Mouse (Mus musculus): ENCODE results near the gene Slc4a2. TPM values are rescaled to one million over a fixed set of nuclear protein-coding genes. Genes with fewer than 3 reads are reported as not detected.
"Not testable (repeated sequence)": the region's sequence is repeated elsewhere in the genome, so short reads cannot be mapped to it uniquely, and the experiment has no call there.

The Slc4a2 gene
- polyA plus RNA-seq, 1 experiment from 2014 or later: 28.5 TPM

DNA sequence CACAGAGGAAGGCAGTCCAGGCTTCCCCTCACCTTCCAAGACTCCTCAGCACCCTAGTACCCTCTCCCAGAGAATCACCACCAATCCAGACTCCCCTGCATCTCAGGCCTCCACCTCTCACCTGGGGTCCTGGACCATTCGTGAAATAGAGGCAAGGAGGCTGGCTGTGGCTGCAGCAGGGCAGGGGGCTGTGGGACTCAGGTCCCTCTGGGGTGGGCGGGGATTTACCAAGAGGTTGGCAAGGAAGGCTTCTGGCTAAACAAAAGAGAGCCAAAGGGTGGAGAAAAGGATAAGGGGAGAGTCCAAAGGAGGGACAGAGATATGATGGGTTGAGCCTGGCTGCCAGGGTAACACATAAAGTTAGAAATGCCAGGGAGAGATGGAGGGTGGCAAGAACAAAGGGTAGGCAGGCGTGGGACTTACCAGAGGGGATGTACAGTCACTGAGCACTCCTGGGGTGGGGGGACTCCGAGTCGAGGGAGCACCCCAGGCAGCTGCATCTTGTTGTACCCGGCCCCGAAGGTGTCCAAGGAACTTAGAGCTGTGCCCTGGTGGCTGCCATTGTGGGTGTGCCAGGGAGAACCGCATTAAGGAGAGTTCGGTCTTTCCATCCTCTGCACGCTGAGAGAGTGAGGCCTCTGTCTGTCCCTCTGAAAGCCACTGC is 37.6 kb upstream of the Slc4a2 start:
- no peaks in the 10 kb centered on the region for H3K36me3 ChIP-seq
- H3K27me3 ChIP-seq: peaks cover 66% of the 10 kb centered on the region
- no peak overlapping the region for H3K4me2 ChIP-seq
- H3K9ac ChIP-seq: no peak overlapping the region
- peaks cover 41% of the 10 kb centered on the region for H3K4me1 ChIP-seq (replicated peaks)
- H3K27ac ChIP-seq: no peak overlapping the region
- H3K9me3 ChIP-seq: no peaks in the 10 kb centered on the region
- WGBS: 81% methylated on average over 10 of the region's 10 CpGs
- no peak for ATAC-seq (ENCODE audit: low FRiP score)
- no peak overlapping the region for H3K4me3 ChIP-seq

DNA sequence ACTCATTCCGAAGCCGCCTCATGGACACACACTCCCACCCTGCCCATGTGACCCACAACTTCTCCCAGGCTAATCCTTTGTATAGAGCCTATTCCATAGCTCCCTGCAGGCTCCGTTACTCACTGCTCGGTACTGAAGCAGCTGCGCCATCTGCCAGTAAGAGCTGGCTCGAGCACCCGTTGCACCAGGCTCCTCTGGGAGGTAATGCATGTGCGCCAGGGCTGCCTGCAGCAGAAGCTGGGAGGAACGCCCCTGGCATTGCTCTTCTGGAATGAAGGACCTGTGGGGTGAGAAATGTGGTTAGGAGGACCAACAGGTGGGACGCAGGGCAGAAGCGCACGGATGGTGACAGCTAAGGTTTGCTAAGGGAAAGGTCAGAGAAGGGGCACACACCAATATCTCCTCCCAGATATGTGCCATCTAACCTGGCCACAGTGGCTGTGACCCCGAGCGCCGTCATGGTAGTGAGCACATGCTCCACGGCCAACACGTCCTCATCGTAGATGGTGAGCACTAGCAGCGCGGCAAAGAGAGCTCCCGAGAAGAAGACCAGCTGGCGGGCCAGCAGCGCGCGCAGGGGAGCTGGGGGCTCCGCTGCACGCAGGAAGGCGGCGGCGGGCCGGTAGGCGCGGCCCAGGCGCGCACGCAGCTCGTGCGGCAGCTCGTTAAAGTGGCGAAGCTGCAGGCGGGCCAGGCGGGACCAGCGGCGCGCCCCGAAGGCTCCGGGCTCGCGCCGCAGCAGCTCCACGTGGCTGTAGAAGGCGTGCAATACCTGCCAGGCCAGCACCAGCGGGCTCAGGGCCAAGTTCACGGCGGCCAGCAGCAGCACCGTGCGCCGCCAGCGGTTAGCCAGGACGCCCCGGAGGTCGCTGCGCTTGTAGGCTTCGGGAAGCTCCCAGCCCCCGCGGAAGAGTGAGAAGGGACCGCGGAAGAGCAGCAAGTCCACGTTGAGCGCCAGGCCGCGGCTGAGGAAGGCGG is 36.1 kb upstream of the Slc4a2 start:
- peaks cover 71% of the 10 kb centered on the region for H3K27me3 ChIP-seq
- H3K9ac ChIP-seq: peak overlapping the region; percentile 76
- H3K36me3 ChIP-seq: no peaks in the 10 kb centered on the region
- H3K4me2 ChIP-seq: peak overlapping the region; percentile 95
- H3K9me3 ChIP-seq: no peaks in the 10 kb centered on the region
- WGBS: under 1% methylated on average over 73 of the region's 73 CpGs
- peak; percentile 33 for ATAC-seq (ENCODE audit: low FRiP score)
- H3K4me3 ChIP-seq: peak overlapping the region; percentile 50
- no peak overlapping the region for H3K27ac ChIP-seq
- H3K4me1 ChIP-seq (replicated peaks): peaks cover 38% of the 10 kb centered on the region

DNA sequence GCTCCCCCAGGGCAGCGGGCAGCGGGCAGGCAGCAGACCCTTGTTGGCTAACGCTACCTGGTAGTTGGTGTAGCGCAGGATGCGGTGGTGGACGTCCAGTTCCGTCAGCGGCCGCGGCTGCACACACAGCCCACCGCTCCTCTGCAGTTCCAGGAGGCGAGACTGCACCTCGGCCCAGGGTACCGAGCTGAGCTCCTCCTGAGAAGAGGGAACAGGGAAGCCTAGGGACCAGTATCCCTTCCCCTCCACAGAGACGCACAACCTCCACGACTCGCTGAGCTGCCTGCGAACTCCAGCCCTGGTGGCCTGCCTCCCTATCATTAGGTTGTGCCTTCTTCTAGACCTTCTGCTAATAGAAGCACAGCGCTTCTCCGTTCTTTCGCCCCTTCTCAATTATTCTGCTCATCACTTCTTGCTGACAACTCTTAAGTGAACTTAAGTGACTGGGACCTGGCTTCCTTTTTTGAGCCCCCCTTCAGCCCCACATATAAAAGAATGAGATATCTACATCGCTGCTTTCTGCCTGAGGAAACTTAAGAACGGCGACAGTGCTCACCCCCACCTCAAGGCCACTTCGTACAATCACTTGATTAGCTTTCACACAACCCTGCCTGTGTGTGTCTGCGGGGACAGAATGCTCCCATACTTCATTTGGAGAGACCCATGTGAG is 35.3 kb upstream of the Slc4a2 start:
- H3K4me3 ChIP-seq: peak overlapping the region; percentile 50
- H3K4me1 ChIP-seq (replicated peaks): peaks cover 30% of the 10 kb centered on the region
- H3K4me2 ChIP-seq: peak overlapping the region; percentile 95
- H3K27ac ChIP-seq: no peak overlapping the region
- H3K27me3 ChIP-seq: peaks cover 71% of the 10 kb centered on the region
- peak overlapping the region; percentile 76 for H3K9ac ChIP-seq
- H3K9me3 ChIP-seq: no peaks in the 10 kb centered on the region
- ATAC-seq (ENCODE audit: low FRiP score): no peak
- 25% methylated on average over 26 of the region's 26 CpGs for WGBS
- H3K36me3 ChIP-seq: no peaks in the 10 kb centered on the region

DNA sequence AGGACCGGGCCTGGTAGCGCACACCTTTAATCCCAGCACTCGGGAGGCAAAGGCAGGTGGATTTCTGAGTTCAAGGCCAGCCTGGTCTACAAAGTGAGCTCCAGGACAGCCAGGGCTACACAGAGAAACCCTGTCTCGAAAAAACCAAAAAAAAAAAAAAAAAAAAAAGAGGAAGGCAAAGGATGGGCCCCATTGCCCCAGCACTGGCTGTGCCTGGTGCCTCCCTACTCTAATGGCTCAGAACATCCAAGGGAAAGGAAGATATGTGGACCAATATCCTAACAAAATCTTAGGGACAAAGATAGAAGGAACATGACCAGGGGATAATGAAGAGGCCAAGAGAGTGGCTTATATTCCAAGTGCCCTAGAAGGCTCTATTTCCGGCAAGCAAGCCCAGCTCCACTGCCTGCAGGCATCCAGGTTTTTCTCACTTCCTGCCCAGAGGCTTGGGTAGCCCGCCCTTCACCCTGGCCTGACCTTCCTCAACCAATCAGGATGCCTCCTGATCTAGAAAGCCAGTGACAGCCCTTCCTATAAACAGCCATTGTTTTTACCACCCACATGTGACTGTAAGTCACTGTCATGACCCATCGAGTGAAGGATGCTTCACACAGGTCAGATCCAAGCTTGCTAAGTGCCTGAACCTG is 34.5 kb upstream of the Slc4a2 start:
- Histone ChIP-seq H3K4me1 (replicated peaks) (peaks cover 29% of the 10 kb centered on the region), H3K36me3 (no peaks in the 10 kb centered on the region), H3K27me3 (peaks cover 71% of the 10 kb centered on the region), H3K4me2 (no peak overlapping the region), H3K9me3 (no peaks in the 10 kb centered on the region), H3K27ac (no peak overlapping the region), H3K4me3 (no peak overlapping the region), H3K9ac (no peak overlapping the region)
- 50% methylated on average over 7 of the region's 7 CpGs for WGBS
- ATAC-seq (ENCODE audit: low FRiP score): no peak

DNA sequence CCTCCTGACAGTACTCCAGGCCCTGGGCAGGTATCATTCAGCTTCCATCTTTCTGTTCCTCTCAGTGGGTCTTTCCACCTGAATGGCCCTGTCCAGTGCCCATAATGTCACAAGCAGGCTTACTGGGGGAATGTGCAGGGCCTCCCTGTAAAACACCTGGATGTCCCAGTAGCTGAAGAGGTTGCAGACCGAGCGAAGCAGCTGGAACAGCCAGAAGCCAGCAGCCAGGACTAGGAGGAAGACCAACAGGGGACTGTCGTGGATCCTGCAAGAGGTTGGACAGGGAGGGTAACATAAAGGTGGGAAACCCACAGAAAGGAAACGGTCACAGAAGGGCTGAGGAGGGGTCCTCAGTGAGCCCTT is 34.0 kb upstream of the Slc4a2 start:
- 78% methylated on average over 4 of the region's 4 CpGs for WGBS
- no peak for ATAC-seq (ENCODE audit: low FRiP score)
- no peaks in the 10 kb centered on the region for H3K9me3 ChIP-seq
- no peaks in the 10 kb centered on the region for H3K36me3 ChIP-seq
- H3K4me3 ChIP-seq: no peak overlapping the region
- H3K9ac ChIP-seq: no peak overlapping the region
- H3K4me1 ChIP-seq (replicated peaks): peaks cover 26% of the 10 kb centered on the region
- H3K4me2 ChIP-seq: no peak overlapping the region
- H3K27ac ChIP-seq: no peak overlapping the region
- H3K27me3 ChIP-seq: peaks cover 68% of the 10 kb centered on the region

DNA sequence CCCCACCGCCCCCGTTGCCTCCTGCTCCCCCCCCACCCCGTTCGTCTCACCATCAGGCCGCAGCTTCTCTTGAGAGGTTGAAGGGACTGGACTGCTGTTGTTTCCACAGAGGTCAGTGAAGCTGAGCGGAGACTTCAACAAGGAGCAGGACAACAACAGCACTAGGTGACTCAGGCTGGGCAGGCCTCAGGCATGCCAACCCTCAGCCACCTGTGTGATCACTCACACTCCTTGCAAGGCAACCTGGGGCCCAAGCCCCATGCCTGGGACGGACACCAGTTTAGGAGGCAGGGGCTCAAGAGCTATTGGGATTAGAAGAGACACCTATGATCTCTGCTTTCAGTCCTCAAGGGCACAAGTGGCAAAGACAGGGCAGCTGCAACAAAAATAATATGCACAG is 31.8 kb upstream of the Slc4a2 start, which contains the start of gene Atg9b:
TSS of gene Atg9b (minus strand) at position 280 of the 400 bp plus-strand sequence.
- no peaks in the 10 kb centered on the region for H3K9me3 ChIP-seq
- no peak within 1 kb of the TSS for H3K4me2 ChIP-seq
- WGBS: 84% methylated on average over 7 of the region's 7 CpGs
- no peak within 1 kb of the TSS for H3K27ac ChIP-seq
- no peak within 1 kb of the TSS for H3K9ac ChIP-seq
- no peak for ATAC-seq (ENCODE audit: low FRiP score)
- peaks cover 30% of the 10 kb centered on the region for H3K4me1 ChIP-seq (replicated peaks)
- H3K27me3 ChIP-seq: peaks cover 46% of the 10 kb centered on the region
- H3K36me3 ChIP-seq: no peaks in the 10 kb centered on the region
- H3K4me3 ChIP-seq: no peak within 1 kb of the TSS

DNA sequence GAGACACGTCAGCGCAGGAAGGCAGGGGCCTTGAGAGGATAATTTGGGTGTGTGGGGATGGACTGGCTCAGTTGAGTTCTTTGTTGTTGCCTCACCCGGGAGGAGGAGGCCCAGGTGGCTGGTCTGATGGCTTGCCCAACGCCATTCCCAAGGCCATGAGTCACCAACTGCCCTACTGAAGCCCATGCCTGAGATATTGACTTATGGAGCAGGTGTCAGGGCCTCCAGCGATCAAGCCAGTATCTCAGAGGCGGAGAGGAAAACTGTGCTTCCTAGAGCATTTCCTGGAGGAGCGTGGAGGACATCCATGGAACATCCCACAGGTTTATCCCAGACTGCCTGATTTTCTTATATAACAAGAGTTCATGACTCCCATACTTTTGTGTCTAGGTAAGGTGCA is 30.9 kb upstream of the Slc4a2 start:
- Histone ChIP-seq H3K4me2 (no peak overlapping the region), H3K27ac (no peak overlapping the region), H3K27me3 (peaks cover 37% of the 10 kb centered on the region), H3K9ac (no peak overlapping the region), H3K4me1 (replicated peaks) (peaks cover 22% of the 10 kb centered on the region), H3K9me3 (no peaks in the 10 kb centered on the region), H3K36me3 (no peaks in the 10 kb centered on the region), H3K4me3 (no peak overlapping the region)
- WGBS: 78% methylated on average over 7 of the region's 7 CpGs
- ATAC-seq (ENCODE audit: low FRiP score): no peak

DNA sequence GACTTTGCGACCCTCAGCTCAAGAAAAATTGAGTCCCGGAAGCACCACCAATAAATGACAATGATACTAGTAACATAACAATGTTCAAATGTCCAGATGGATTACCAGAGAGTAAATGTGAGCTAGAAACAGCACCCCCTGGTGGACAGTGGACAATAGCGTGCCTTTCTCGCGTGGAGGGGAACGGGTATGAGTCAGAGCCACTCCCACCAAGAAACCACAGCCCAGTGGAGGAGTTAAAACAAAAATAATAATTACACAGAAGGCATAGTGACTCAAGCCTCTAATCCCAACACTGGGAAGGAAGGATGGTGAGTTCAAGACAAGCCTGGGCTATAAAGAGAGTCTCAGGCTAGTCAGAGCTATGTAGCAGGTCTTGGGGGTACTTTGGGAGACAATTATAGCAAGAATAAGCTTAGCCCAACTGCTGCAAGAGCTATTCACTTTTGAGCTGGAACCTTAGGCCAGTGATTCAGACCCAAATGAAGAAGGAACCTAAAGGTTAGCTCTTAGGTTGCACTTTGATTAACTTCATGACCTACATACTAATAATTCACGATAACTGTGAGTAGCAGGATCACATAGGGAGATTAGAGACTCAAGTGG is 30.1 kb upstream of the Slc4a2 start, which contains the start of gene Abcb8:
TSS of gene Abcb8 (plus strand) at position 272 of the 606 bp plus-strand sequence.
- 25% methylated on average over 7 of the region's 7 CpGs for WGBS
- Histone ChIP-seq H3K9ac (peak within 1 kb of the TSS; percentile 67), H3K27me3 (peaks cover 30% of the 10 kb centered on the region), H3K4me3 (peak within 1 kb of the TSS; percentile 50), H3K9me3 (no peaks in the 10 kb centered on the region), H3K4me2 (peak within 1 kb of the TSS; percentile 51), H3K36me3 (no peaks in the 10 kb centered on the region), H3K4me1 (replicated peaks) (peaks cover 14% of the 10 kb centered on the region), H3K27ac (peak within 1 kb of the TSS; percentile 89)
- no peak for ATAC-seq (ENCODE audit: low FRiP score)

DNA sequence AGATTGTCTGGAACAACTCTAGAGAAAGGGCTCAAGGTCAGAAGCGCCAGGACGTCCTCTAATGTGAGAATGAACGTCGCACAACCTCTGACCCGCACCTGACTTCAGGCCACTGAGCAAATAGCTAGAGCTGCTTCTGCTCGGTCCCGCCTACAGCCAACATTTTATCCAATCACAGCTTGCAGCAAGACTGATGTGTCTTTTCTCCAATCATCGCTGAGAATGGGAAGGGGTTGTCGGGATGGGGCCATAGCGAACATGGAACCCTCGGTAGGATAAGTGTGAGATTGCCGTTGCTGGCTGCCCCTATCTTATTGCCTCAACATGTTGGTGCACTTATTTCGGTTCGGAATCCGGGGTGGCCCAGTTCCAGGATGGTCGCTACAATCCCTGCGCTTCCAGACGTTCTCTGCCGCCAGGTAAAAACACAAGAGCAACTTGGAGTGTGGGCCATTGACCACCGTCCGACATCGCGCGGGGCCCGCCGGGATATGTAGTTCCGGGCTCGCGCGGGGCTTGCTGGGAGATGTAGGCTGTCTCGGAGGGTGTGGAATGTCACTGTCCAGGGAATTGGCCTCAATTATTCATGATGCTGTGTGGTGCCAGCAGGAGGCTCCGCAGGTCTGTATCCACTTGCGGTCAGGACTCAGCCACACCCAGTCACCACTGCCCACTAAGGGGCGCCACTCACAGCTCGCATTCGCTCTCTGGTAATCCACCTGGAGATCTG is 29.3 kb upstream of the Slc4a2 start:
- Histone ChIP-seq H3K27me3 (peaks cover 21% of the 10 kb centered on the region), H3K36me3 (no peaks in the 10 kb centered on the region), H3K4me3 (peak overlapping the region; percentile 50), H3K27ac (peak overlapping the region; percentile 89), H3K4me2 (peak overlapping the region; percentile 51), H3K4me1 (replicated peaks) (peaks cover 10% of the 10 kb centered on the region), H3K9me3 (no peaks in the 10 kb centered on the region), H3K9ac (peak overlapping the region; percentile 67)
- peak; percentile 96 for ATAC-seq (ENCODE audit: low FRiP score)
- 1% methylated on average over 36 of the region's 36 CpGs for WGBS

DNA sequence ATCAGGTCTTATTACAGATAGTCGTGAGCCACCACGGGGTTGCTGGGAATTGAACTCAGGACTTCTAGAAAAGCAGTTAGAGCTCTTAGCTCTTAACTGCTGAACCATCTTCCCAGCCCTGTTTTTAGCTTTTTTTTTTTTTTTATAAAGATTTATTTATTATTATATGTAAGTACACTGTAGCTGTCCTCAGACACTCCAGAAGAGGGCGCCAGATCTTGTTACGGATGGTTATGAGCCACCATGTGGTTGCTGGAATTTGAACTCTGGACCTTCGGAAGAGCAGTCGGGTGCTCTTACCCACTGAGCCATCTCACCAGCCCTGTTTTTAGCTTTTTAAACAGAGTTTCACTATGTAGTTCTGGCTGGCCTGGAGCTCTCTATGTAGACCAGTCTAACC is 27.4 kb upstream of the Slc4a2 start:
- peaks cover 10% of the 10 kb centered on the region for H3K4me1 ChIP-seq (replicated peaks)
- H3K4me2 ChIP-seq; H3K9ac ChIP-seq; H3K27me3 ChIP-seq; H3K4me3 ChIP-seq; H3K9me3 ChIP-seq; ATAC-seq (ENCODE audit: low FRiP score); H3K27ac ChIP-seq: not testable (repeated sequence)
- WGBS: 91% methylated on average over 6 of the region's 6 CpGs
- peaks cover 16% of the 10 kb centered on the region for H3K36me3 ChIP-seq

DNA sequence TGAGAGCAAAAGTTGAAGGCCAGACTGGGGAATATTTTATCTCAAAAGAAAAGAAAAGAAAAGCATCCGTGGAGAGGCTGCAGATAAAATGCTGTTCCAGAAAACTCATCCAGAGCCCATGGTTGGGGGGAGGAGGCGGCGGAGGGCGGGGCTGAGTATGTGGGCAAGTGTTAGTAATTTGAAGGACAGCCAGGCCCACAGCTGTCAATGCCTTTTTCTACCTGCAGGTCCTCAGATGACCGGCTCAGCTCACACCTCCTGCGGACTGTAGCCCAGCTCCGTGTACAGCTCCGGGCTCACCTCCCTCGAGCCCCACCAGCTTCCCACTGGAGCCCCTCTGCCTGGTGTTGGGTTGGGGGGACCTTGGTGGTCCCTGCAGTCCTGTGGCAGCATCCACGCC is 24.0 kb upstream of the Slc4a2 start:
- H3K27me3 ChIP-seq: no peaks in the 10 kb centered on the region
- no peak overlapping the region for H3K4me3 ChIP-seq
- 91% methylated on average over 10 of the region's 10 CpGs for WGBS
- no peak overlapping the region for H3K9ac ChIP-seq
- H3K4me2 ChIP-seq: no peak overlapping the region
- H3K9me3 ChIP-seq: no peaks in the 10 kb centered on the region
- H3K36me3 ChIP-seq: peaks cover 49% of the 10 kb centered on the region
- no peak overlapping the region for H3K27ac ChIP-seq
- ATAC-seq (ENCODE audit: low FRiP score): no peak
- peaks cover 17% of the 10 kb centered on the region; the same call in 1 of the 2 replicates for H3K4me1 ChIP-seq (replicated peaks)
